In the genomic region with DNA sequence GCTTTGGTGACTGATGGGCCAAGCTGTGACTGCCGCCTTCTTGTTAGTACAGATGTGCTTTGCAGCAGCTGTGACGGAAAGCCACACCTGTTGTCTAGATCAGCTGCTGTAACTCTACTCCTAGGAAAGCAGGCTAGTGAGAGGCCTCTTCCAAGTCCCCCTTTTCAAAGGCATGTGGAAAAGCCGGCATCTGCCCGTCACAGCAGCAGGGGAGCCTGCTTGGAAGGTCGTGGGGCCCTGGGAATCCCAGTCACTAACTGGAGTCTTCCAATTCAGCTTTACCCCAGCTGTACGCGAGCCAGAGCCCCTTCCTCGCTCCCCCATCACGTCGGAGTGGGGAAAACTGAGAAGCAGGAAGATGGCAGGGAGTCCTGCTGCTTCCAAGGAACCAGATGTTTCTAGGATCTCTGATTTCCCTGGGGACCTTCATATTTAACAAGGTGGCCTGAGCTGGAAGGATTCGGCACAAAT, we compare ENCODE assay signal across 8 mouse cellular contexts. TPM values are rescaled to one million over a fixed set of nuclear protein-coding genes. Genes with fewer than 3 reads are reported as not detected.
DNase-seq lines count a peak whose midpoint lies in the region; ATAC-seq and TF ChIP-seq lines count a peak whose summit lies in the region.

No protein-coding gene starts in this region.

- H3K36me3 ChIP-seq in forebrain, embryonic 11.5 days (ENCODE audit: control insufficient read depth, insufficient read depth, low read length): no peaks in the 10 kb centered on the region
- no peaks in the 10 kb centered on the region for H3K36me3 ChIP-seq in limb, embryonic 10.5 days
- no peaks in the 10 kb centered on the region for H3K36me3 ChIP-seq in stomach, embryonic 15.5 days

- H3K4me3 ChIP-seq in left cerebral cortex, adult 2 months: no peak overlapping the region
- peak overlapping the region; percentile 29; the same call in 1 of the 2 replicates for H3K4me3 ChIP-seq in forebrain, embryonic 11.5 days (ENCODE audit: low read depth, low read length)
- H3K4me3 ChIP-seq in limb, embryonic 10.5 days: peak overlapping the region; percentile 47
- H3K4me3 ChIP-seq in stomach, embryonic 15.5 days (replicated peaks): 0 out of 2 replicates have a peak overlapping the region, but pooled peaks have one; percentile 33

- WGBS in forebrain, embryonic 11.5 days: 6% methylated on average over 11 of the region's 11 CpGs
- 4% methylated on average over 11 of the region's 11 CpGs for WGBS in limb, embryonic 10.5 days
- WGBS in stomach, embryonic 15.5 days: 14% methylated on average over 11 of the region's 11 CpGs

- no peak overlapping the region; the same call in 1 of the 2 replicates for H3K9ac ChIP-seq in forebrain, embryonic 11.5 days (ENCODE audit: low read length)
- H3K9ac ChIP-seq in stomach, embryonic 15.5 days: no peak overlapping the region

- H3K27me3 ChIP-seq in forebrain, embryonic 11.5 days (ENCODE audit: control insufficient read depth, insufficient read depth, low read length): peaks cover 7% of the 10 kb centered on the region
- peaks cover 21% of the 10 kb centered on the region for H3K27me3 ChIP-seq in limb, embryonic 10.5 days (ENCODE audit: low read depth, poor library complexity, severe bottlenecking)
- no peaks in the 10 kb centered on the region for H3K27me3 ChIP-seq in stomach, embryonic 15.5 days (replicated peaks)

- no peak for ATAC-seq in forebrain, embryonic 11.5 days (replicated peaks; ENCODE audit: low FRiP score)
- no peak for ATAC-seq in stomach, embryonic 15.5 days (ENCODE audit: insufficient read depth, low FRiP score, low read depth)

- DNase-seq in left cerebral cortex, postnatal 4 days: peak; percentile 35
- DNase-seq in left cerebral cortex, adult 2 months (ENCODE audit: extremely low spot score in 1 of 2, low spot score in 2 of 2): no peak
- peak; percentile 72 for DNase-seq in forebrain, embryonic 11.5 days (ENCODE audit: low spot score)
- peak; percentile 70 for DNase-seq in limb, embryonic 10.5 days (ENCODE audit: low spot score)
- DNase-seq in left cerebral cortex, postnatal 14 days (ENCODE audit: low spot score in 2 of 2): no peak
- DNase-seq in ovary, adult 18-20 months (ENCODE audit: low spot score): no peak
- DNase-seq in layer of hippocampus, adult 9-11 months: no peak

- H3K27ac ChIP-seq in left cerebral cortex, adult 2 months: no peak overlapping the region
- no peak overlapping the region for H3K27ac ChIP-seq in forebrain, embryonic 11.5 days (ENCODE audit: low read depth, low read length)
- no peak overlapping the region for H3K27ac ChIP-seq in limb, embryonic 10.5 days
- no peak overlapping the region for H3K27ac ChIP-seq in stomach, embryonic 15.5 days

- H3K9me3 ChIP-seq in forebrain, embryonic 11.5 days (ENCODE audit: control insufficient read depth, low read length): no peaks in the 10 kb centered on the region
- H3K9me3 ChIP-seq in limb, embryonic 10.5 days (replicated peaks): no peaks in the 10 kb centered on the region
- H3K9me3 ChIP-seq in stomach, embryonic 15.5 days: no peaks in the 10 kb centered on the region

- no peak for TF ChIP-seq CTCF in left cerebral cortex, adult 2 months (IDR thresholded peaks at IDR 0.05)

- intact Hi-C loops in left cerebral cortex, postnatal 4 days (cut with DNase I): no loop called here
- intact Hi-C loops in left cerebral cortex, adult 2 months (cut with DNase I): loop anchor here (2.0 to 10.0 kb wide), 2 partner anchors 28 to 524 kb away; no protein-coding TSS in a partner anchor
- intact Hi-C loops in left cerebral cortex, postnatal 14 days (cut with DNase I): loop anchor here (5.0 kb wide), 1 partner anchor 236 kb away; no protein-coding TSS in a partner anchor

- H3K4me1 ChIP-seq in forebrain, embryonic 11.5 days (replicated peaks; ENCODE audit: control insufficient read depth, insufficient read depth, low read length): peaks cover 15% of the 10 kb centered on the region
- H3K4me1 ChIP-seq in limb, embryonic 10.5 days: peaks cover 32% of the 10 kb centered on the region
- H3K4me1 ChIP-seq in stomach, embryonic 15.5 days: peaks cover 16% of the 10 kb centered on the region

- H3K4me2 ChIP-seq in forebrain, embryonic 11.5 days (ENCODE audit: low read depth, low read length, severe bottlenecking): peak overlapping the region; percentile 72
- peak overlapping the region; percentile 74 for H3K4me2 ChIP-seq in stomach, embryonic 15.5 days

RNA-seq across cellular contexts. Expression of gene Csrp1, which starts 21.4 kb away (rescaled TPM):
- total RNA-seq in left cerebral cortex, postnatal 4 days (2021): 10 to 100 TPM; 31.2 to 32.8 TPM
- 100 to 1,000 TPM; 208 to 212 TPM for total RNA-seq in left cerebral cortex, adult 2 months (2021)
- 37.1 and 39.1 TPM in 2 replicates for polyA plus RNA-seq in forebrain, embryonic 11.5 days (2014; fragmentation: Nextera tagmentation; extraction: Ambion mirVana)
- polyA plus RNA-seq in limb, embryonic 10.5 days (2016; fragmentation: Nextera tagmentation; extraction: Ambion mirVana): 46.3 and 54.4 TPM in 2 replicates
- 225 and 236 TPM in 2 replicates for polyA plus RNA-seq in stomach, embryonic 15.5 days (2015; fragmentation: Nextera tagmentation; extraction: Ambion mirVana)
- 100 to 1,000 TPM; 133 to 136 TPM for total RNA-seq in left cerebral cortex, postnatal 14 days (2021)

Comparison
In these comparisons a context has a peak if more than half of its experiments do, and no peak if none do; other contexts are left out.
1. DNase-seq: peak in left cerebral cortex, postnatal 4 days (single experiment), forebrain, embryonic 11.5 days (single experiment) and limb, embryonic 10.5 days (single experiment); none in left cerebral cortex, adult 2 months (0 of 2), left cerebral cortex, postnatal 14 days (0 of 2), ovary, adult 18-20 months (single experiment) and layer of hippocampus, adult 9-11 months (single experiment).